Mouse (Mus musculus) forebrain, embryonic 14.5 days (tissue): ENCODE results near the gene Art1. TPM values are rescaled to one million over a fixed set of nuclear protein-coding genes. Genes with fewer than 3 reads are reported as not detected.

Experiments
- ATAC-seq: fragments of 200-750 bp; cut with Nextera tagmentation; 2 replicates; pipeline ENCODE4 v1.8.0; 2017; ENCODE audit warnings: mild to moderate bottlenecking, moderate library complexity
- DNase-seq: peaks from one replicate; pipeline ENCODE4 v3.0.0-alpha.2; 2015; ENCODE audit warnings: low spot score
- H3K27ac ChIP-seq: fragments of 300-500 bp; sonication (generic); 2 replicates; pipeline ENCODE4 v1.5.1; 2014; ENCODE audit warnings: low read depth, mild to moderate bottlenecking, control low read depth, low read length, moderate library complexity
- H3K27me3 ChIP-seq: fragments of 300-500 bp; sonication (generic); replicated peaks from 2 replicates; pipeline ENCODE4 v1.6.1; 2014; ENCODE audit warnings: low read length, control low read depth, mixed read lengths; ENCODE audit not compliant: control insufficient read depth, insufficient read depth
- H3K36me3 ChIP-seq: fragments of 300-500 bp; sonication (generic); 2 replicates; pipeline ENCODE4 v1.6.1; 2014; ENCODE audit warnings: low read length, control low read depth; ENCODE audit not compliant: control insufficient read depth, insufficient read depth
- H3K4me1 ChIP-seq: fragments of 300-500 bp; sonication (generic); 2 replicates; pipeline ENCODE4 v1.6.1; 2014; ENCODE audit warnings: antibody characterized with exemption, low read length, control low read depth; ENCODE audit not compliant: control insufficient read depth, insufficient read depth
- H3K4me2 ChIP-seq: fragments of 300-500 bp; sonication (generic); 2 replicates; pipeline ENCODE4 v1.6.1; 2014; ENCODE audit warnings: mild to moderate bottlenecking, control low read depth, low read length
- H3K4me3 ChIP-seq: fragments of 300-500 bp; sonication (generic); 2 replicates; pipeline ENCODE4 v1.5.1; 2014; ENCODE audit warnings: low read depth, low read length, control low read depth
- H3K9ac ChIP-seq: fragments of 300-500 bp; sonication (generic); 2 replicates; pipeline ENCODE4 v1.6.1; 2014; ENCODE audit warnings: mild to moderate bottlenecking, low read length, control low read depth, moderate library complexity
- H3K9me3 ChIP-seq: fragments of 300-500 bp; sonication (generic); replicated peaks from 2 replicates; pipeline ENCODE4 v1.6.1; 2016; ENCODE audit warnings: low read length, control low read depth, mixed read lengths; ENCODE audit not compliant: control insufficient read depth
- WGBS: fragments of 180-500 bp; shearing (Covaris S2); extraction: QIAGEN DNeasy Blood & Tissue Kit; methylation state at CpG from one replicate; pipeline ENCODE4 v1.1.7; 2014; 5-methylcytosine and 5-hydroxymethylcytosine counted together
- polyA plus RNA-seq: library from polyadenylated mRNA; unstranded; fragments of >200 nt; fragmentation: Nextera tagmentation; extraction: Ambion mirVana; gene quantifications from 2 replicates; pipeline ENCODE4 v1.2.1, GENCODE M21; 2014

Art1 gene
- polyA plus RNA-seq, 1 experiment from 2014 or later = 0.56 TPM

DNA sequence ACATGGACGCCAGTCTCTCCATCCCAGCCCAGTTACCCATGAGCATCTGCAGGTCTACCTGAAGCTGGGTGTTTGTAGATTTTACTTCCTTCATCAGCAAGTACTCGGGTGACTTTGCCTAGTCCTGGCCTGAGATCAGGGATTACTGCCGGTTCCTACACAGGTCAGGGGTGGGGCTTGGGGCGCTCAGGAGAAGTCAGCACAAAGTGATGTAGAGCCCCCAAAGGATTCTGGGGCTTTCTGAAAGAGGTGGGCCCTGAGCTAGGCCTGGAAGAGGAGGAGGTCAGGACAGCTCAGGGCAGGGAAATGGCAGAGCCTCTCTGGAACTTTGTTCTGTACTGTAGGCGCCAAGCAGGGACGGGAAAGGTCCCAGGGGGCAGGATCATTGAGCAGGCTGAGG is 1.2 kb downstream of the Art1 start:
- no peak overlapping the region for H3K9ac ChIP-seq
- no peaks in the 10 kb centered on the region for H3K27me3 ChIP-seq
- DNase-seq = no peak
- H3K4me1 ChIP-seq = peaks cover 7% of the 10 kb centered on the region; the same call in 1 of the 2 replicates
- no peak overlapping the region for H3K27ac ChIP-seq
- ATAC-seq = no peak
- no peak overlapping the region for H3K4me2 ChIP-seq
- H3K9me3 ChIP-seq = no peaks in the 10 kb centered on the region
- H3K4me3 ChIP-seq = no peak overlapping the region
- 43% methylated on average over 6 of the region's 6 CpGs for WGBS
- no peaks in the 10 kb centered on the region for H3K36me3 ChIP-seq

DNA sequence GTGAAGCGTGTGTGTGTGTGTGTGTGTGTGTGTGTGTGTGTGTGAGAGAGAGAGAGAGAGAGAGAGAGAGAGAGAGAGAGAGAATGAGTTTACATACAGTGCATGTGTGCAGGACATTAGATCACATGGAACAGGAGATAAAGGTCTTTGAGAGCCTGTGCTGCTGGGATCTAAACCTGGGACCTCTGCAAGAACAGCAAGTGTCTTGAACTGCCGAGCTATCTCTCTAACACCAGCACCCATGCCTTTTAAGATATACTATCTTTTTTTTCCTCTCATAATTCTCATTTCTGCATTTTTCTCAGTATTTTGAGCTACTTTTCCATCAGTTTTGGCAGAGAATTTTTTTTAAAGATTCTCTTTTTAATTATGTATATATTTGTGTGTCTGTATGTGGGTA is 2.0 kb downstream of the Art1 start:
- no peak overlapping the region for H3K4me2 ChIP-seq
- no peak overlapping the region for H3K9ac ChIP-seq
- no peak overlapping the region for H3K27ac ChIP-seq
- H3K4me3 ChIP-seq = no peak overlapping the region
- no peaks in the 10 kb centered on the region for H3K9me3 ChIP-seq
- H3K4me1 ChIP-seq = peaks cover 7% of the 10 kb centered on the region; the same call in 1 of the 2 replicates
- H3K27me3 ChIP-seq = no peaks in the 10 kb centered on the region
- ATAC-seq (no peak), DNase-seq (no peak)
- H3K36me3 ChIP-seq = no peaks in the 10 kb centered on the region
- 89% methylated on average over 2 of the region's 2 CpGs for WGBS

DNA sequence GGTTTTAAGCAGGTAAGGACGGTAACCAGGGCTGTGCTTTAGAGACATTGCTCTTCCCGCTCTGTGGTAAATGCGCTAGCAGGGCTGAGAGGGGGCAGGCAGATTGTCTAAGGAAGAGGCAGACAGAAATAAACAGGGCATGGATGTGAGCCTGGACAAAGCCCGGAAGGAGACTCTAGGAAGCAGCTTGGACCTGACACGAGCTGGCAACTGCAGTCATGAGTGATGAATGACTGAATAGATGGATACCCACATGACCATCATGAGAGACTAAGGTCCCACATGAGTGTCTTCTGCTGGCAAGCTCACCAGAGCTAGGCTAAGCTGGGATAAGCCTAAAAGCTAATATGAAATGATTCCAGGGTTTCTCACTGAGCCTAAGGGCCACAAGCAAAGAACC is 2.6 kb downstream of the Art1 start:
- ATAC-seq (no peak), DNase-seq (no peak)
- Histone ChIP-seq H3K4me1 (peaks cover 7% of the 10 kb centered on the region; the same call in 1 of the 2 replicates), H3K27me3 (no peaks in the 10 kb centered on the region), H3K27ac (no peak overlapping the region), H3K9ac (no peak overlapping the region), H3K36me3 (no peaks in the 10 kb centered on the region), H3K9me3 (no peaks in the 10 kb centered on the region), H3K4me3 (no peak overlapping the region), H3K4me2 (no peak overlapping the region)
- WGBS = 78% methylated on average over 5 of the region's 5 CpGs

DNA sequence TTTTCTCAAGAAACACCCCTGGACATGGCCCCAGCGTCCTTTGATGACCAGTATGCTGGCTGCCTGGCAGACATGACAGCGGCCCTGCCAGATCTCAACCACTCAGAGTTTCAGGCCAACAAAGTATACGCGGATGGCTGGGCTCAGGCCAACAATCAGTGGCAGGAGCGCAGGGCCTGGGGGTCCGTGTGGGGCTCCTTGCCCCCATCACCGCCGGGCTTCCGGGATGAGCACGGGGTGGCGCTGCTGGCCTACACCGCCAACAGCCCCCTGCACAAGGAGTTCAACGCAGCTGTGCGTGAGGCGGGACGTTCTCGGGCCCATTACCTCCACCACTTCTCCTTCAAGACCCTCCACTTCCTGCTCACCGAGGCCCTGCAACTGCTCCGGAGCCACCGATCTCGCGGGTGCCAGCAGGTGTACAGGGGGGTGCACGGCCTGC is 5.2 kb downstream of the Art1 start:
- H3K4me1 ChIP-seq = no peaks in the 10 kb centered on the region
- H3K9ac ChIP-seq = 0 out of 2 replicates have a peak overlapping the region, but pooled peaks have one; percentile 41
- DNase-seq = peak; percentile 17
- H3K4me3 ChIP-seq = peak overlapping the region; percentile 16; the same call in 1 of the 2 replicates
- no peaks in the 10 kb centered on the region for H3K27me3 ChIP-seq
- no peaks in the 10 kb centered on the region for H3K9me3 ChIP-seq
- no peaks in the 10 kb centered on the region for H3K36me3 ChIP-seq
- H3K27ac ChIP-seq = no peak overlapping the region
- 26% methylated on average over 23 of the region's 23 CpGs for WGBS
- peak overlapping the region; percentile 45 for H3K4me2 ChIP-seq
- 0 out of 2 replicates have a peak, but pooled peaks have one; percentile 37 for ATAC-seq

DNA sequence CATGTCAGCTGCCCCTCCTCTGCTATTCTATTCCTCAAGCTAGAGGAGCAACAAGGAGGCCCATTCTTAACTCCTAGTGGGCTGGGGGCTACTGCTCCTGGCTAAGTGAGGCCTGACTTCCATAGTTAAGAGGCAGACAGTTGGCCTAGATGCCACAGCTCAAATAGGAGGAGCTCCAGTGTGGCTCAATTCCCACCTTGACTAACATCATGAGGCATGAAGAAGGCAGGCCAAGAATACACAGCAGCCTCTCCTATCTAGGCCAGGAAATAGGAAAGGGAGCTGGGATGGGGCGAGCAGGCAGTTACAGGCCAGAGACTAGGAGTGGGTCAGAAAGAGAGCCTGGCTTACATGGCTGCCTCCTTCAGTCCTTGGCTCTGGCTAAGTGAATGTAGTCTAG is 6.7 kb downstream of the Art1 start:
- Histone ChIP-seq H3K27me3 (no peaks in the 10 kb centered on the region), H3K4me1 (no peaks in the 10 kb centered on the region), H3K9ac (no peak overlapping the region), H3K36me3 (no peaks in the 10 kb centered on the region), H3K4me3 (no peak overlapping the region), H3K9me3 (no peaks in the 10 kb centered on the region), H3K4me2 (no peak overlapping the region), H3K27ac (no peak overlapping the region)
- ATAC-seq (no peak), DNase-seq (no peak)
- WGBS = 86% methylated on average over 1 of the region's 1 CpGs

DNA sequence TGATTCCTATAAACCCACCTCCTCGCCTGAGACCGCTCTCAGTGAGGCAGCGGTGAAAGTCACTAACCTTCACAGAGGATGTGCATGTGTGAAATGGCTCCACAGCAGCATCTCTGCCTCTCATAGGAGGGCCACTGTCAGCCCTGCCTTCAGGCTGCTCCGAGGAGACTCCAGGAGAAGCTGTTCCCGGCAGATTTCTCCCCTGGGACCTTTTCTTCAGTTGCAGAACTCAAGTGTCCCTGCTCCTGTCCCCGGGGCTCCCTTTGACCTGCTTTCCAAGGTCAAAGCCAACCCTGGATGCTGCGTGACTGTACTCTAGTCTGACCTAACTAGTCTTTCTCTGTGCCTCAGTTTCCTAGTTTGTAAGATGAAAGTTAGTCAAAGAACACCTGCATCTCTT is 7.6 kb downstream of the Art1 start, which contains the start of gene Art5:
Gene Art5 (minus strand): TSS at position 319 of the 400 bp plus-strand sequence.
- no peak within 1 kb of the TSS for H3K9ac ChIP-seq
- no peak within 1 kb of the TSS for H3K27ac ChIP-seq
- no peaks in the 10 kb centered on the region for H3K4me1 ChIP-seq
- no peaks in the 10 kb centered on the region for H3K36me3 ChIP-seq
- WGBS = 82% methylated on average over 7 of the region's 7 CpGs
- DNase-seq (no peak), ATAC-seq (no peak)
- no peak within 1 kb of the TSS for H3K4me2 ChIP-seq
- H3K4me3 ChIP-seq = no peak within 1 kb of the TSS
- no peaks in the 10 kb centered on the region for H3K27me3 ChIP-seq
- H3K9me3 ChIP-seq = no peaks in the 10 kb centered on the region

DNA sequence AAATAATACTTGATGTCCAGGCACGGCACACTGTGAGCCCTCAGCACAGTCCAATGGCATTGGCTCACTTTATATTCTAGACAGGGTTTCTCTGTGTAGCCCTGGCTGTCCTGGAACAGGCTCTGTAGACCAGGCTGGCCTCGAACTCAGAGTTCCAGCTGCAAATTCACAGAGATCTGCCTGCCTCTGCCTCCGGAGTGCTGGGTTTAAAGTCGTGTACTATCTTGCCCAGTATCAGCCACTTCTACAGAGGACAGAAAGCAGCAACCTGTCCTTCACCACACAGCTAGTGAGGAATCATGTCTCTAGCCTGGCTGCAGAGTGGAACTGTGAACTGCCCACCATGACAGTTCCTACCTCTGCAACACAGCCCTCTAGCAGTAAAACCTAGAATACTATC is 8.2 kb downstream of the Art1 start:
- Histone ChIP-seq H3K36me3 (no peaks in the 10 kb centered on the region), H3K27ac (no peak overlapping the region), H3K4me2 (no peak overlapping the region), H3K4me3 (no peak overlapping the region), H3K9me3 (no peaks in the 10 kb centered on the region), H3K4me1 (no peaks in the 10 kb centered on the region), H3K27me3 (no peaks in the 10 kb centered on the region), H3K9ac (no peak overlapping the region)
- no peak for DNase-seq
- no peak for ATAC-seq
- WGBS = 92% methylated on average over 4 of the region's 4 CpGs

DNA sequence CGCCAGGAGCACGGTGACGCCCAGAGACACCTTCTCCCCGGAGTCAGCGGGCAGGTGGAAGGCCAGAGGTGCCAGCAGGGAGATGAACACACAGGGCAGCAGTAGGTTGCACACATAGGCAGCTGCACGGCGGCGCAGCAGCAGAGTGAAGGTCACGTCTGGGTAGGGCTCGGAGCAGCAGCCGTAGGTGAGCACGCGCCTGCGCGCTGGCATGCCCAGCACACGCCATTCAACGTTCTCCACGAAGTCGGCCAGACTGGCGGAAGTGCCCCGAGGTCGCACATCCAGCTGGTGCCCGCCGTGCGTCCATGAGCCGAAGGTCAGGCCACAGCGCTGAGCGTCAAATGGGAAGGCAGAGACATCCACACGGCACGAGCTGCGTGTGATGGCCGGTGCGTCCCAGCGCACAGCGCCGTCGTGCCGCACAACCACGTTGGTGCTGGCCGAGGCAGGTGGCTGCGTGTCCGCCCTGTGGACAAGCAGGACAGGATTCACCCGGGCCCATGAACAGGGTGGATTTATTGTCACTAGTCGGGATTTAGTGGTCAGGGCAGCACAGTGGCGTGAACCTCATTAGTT is 11.7 kb downstream of the Art1 start:
- no peaks in the 10 kb centered on the region for H3K9me3 ChIP-seq
- no peak overlapping the region for H3K27ac ChIP-seq
- no peak overlapping the region for H3K4me2 ChIP-seq
- no peak overlapping the region for H3K9ac ChIP-seq
- no peak overlapping the region for H3K4me3 ChIP-seq
- no peaks in the 10 kb centered on the region for H3K4me1 ChIP-seq
- no peaks in the 10 kb centered on the region for H3K27me3 ChIP-seq
- 87% methylated on average over 45 of the region's 45 CpGs for WGBS
- H3K36me3 ChIP-seq = no peaks in the 10 kb centered on the region
- DNase-seq (no peak), ATAC-seq (no peak)

DNA sequence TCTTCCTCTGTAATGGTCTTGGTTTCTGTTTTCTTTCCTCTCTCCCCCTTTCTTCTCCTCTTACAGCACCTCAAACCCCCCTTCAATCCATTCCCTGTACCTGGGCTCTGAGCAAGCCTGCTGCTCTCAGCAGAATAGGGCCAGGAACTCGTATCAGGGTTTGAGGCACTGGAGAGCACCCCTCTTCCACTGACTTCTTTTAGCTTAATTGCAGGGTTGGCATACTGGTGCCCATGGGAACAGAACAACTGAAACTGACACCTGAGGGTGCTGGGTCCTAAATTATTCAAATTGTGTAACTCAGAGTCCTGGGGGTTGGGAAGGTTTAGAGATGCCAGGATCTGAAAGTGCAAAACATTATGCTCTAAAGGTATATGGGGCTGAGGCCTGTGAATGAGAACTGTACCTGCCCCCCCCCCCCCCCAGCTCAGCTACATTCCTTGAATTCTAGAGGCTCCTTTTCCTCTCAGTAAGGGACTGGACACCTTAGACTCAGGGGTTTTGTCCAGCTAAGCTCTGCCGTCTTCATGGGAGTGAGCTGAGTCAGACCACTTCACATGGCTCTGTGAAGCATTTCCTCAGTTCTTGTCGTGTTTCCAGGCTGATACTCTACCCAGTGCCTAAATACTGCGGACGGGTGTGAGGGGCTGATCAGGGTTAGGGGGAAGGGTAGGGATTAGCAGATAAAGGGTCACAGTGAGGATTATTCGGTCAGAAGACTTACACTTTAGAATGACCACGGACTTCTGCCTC is 15.2 kb downstream of the Art1 start, which contains the start of gene Chrna10:
Gene Chrna10 (minus strand): TSS at position 250 of the 753 bp plus-strand sequence.
- H3K27ac ChIP-seq = no peak within 1 kb of the TSS
- no peak for DNase-seq
- no peaks in the 10 kb centered on the region for H3K9me3 ChIP-seq
- no peak within 1 kb of the TSS for H3K4me2 ChIP-seq
- peaks cover 34% of the 10 kb centered on the region for H3K36me3 ChIP-seq
- no peak for ATAC-seq
- H3K27me3 ChIP-seq = no peaks in the 10 kb centered on the region
- no peak within 1 kb of the TSS for H3K9ac ChIP-seq
- H3K4me1 ChIP-seq = no peaks in the 10 kb centered on the region
- WGBS = 52% methylated on average over 7 of the region's 7 CpGs
- no peak within 1 kb of the TSS for H3K4me3 ChIP-seq
